Mouse (Mus musculus): ENCODE measurements around the gene Nup107.

DNA sequence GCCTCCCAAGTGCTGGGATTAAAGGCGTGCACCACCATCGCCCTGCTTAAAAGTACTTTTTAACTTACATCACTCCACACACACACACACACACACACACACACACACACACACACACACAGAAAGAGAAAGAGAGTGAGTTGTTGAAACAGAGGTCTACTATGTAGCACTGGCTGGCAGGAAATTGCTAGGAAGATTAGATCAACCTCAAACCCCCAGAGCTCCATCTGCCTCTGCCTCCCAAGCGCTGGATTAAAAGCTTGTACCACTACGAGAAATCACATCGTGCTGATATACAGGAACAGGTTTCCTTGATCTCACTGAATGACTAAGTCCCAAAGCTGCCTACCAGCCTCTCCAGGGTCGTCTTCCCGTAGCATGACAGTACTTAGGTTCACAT is 7.9 kb downstream of the Nup107 start:
- no peak for TF ChIP-seq CTCF (IDR thresholded peaks at IDR 0.05; ENCODE audit: extremely low read depth, insufficient read depth, low read length)
- no peak for TF ChIP-seq POLR2A (IDR thresholded peaks at IDR 0.05; ENCODE audit: extremely low read depth, insufficient read depth, low read length)

Measured in cortical plate, adult 2 months (tissue).